Mouse (Mus musculus) CH12.LX (cell line): ENCODE results near the gene Hoxd13. TPM values are rescaled to one million over a fixed set of nuclear protein-coding genes. Genes with fewer than 3 reads are reported as not detected.

ENCODE experiments used
- DNase-seq: peaks from one replicate; pipeline ENCODE4 v3.0.0-alpha.2; 2013; ENCODE audit errors: extremely low read depth
- H3K27ac ChIP-seq: 2 replicates; pipeline ENCODE4 v1.5.1; 2012; ENCODE audit warnings: low read depth, mild to moderate bottlenecking, control low read depth, moderate library complexity; ENCODE audit not compliant: insufficient read depth
- H3K27me3 ChIP-seq: replicated peaks from 2 replicates; pipeline ENCODE3; 2012; ENCODE audit warnings: inconsistent platforms
- H3K36me3 ChIP-seq, 2 experiments: replicated peaks in 1 of 2; 2 replicates each; pipeline versions ENCODE3 to v1.6.1; 2012; ENCODE audit warnings: inconsistent platforms in 1 of 2, low read length in 1 of 2, mild to moderate bottlenecking in 1 of 2, mixed read lengths in 1 of 2, moderate library complexity in 1 of 2; ENCODE audit not compliant: control insufficient read depth in 1 of 2, insufficient read depth in 1 of 2
- H3K4me1 ChIP-seq, 2 experiments: 2 replicates each; pipeline ENCODE4 v1.6.1; 2012; ENCODE audit warnings: inconsistent platforms in 1 of 2, moderate library complexity in 1 of 2; ENCODE audit not compliant: insufficient read depth in 2 of 2, control insufficient read depth in 1 of 2
- H3K4me2 ChIP-seq: 2 replicates; pipeline ENCODE4 v1.6.1; 2012; ENCODE audit warnings: low read depth, mild to moderate bottlenecking, control low read depth; ENCODE audit not compliant: poor library complexity, insufficient read depth, severe bottlenecking
- H3K4me3 ChIP-seq, 3 experiments: fragments of 150-350 bp in 1 of 3; sonication (generic) in 1 of 3; replicated peaks in 1 of 3; 2 replicates each; pipeline versions ENCODE3 to v1.5.1; 2011 to 2012; ENCODE audit warnings: low read depth in 2 of 3, low read length in 2 of 3, mild to moderate bottlenecking in 2 of 3, moderate library complexity in 2 of 3, control low read depth in 1 of 3, improper control_type of control experiment in 1 of 3, inconsistent platforms in 1 of 3, mixed read lengths in 1 of 3; ENCODE audit not compliant: poor library complexity in 1 of 3
- H3K79me2 ChIP-seq: replicated peaks from 2 replicates; pipeline ENCODE4 v1.6.1; 2012; ENCODE audit warnings: mild to moderate bottlenecking, moderate library complexity; ENCODE audit not compliant: control insufficient read depth, poor library complexity, insufficient read depth, severe bottlenecking; ENCODE audit errors: extremely low read depth
- H3K9ac ChIP-seq: 2 replicates; pipeline ENCODE4 v1.6.1; 2012; ENCODE audit warnings: low read depth, mild to moderate bottlenecking, control low read depth, moderate library complexity; ENCODE audit not compliant: insufficient read depth
- H3K9me3 ChIP-seq: replicated peaks from 2 replicates; pipeline ENCODE3; 2012; ENCODE audit warnings: low read length, inconsistent platforms, mixed read lengths
- BHLHE40 ChIP-seq: IDR thresholded peaks from 2 replicates; pipeline ENCODE4 v1.6.1; 2011; ENCODE audit warnings: mild to moderate bottlenecking, low read depth, low read length, improper control_type of control experiment
- EP300 ChIP-seq: IDR thresholded peaks from 2 replicates; pipeline ENCODE4 v1.6.1; 2011; ENCODE audit warnings: low read length, improper control_type of control experiment
- ETS1 ChIP-seq: conservative IDR thresholded peaks from 2 replicates; pipeline ENCODE4 v1.6.1; 2012; ENCODE audit warnings: low read depth, mild to moderate bottlenecking, inconsistent platforms, low read length, improper control_type of control experiment, moderate library complexity
- IRF4 ChIP-seq: IDR thresholded peaks from 2 replicates; pipeline ENCODE4 v1.6.1; 2014; ENCODE audit warnings: low read depth, mild to moderate bottlenecking, inconsistent platforms, low read length, improper control_type of control experiment
- JUN ChIP-seq: IDR thresholded peaks from 2 replicates; pipeline ENCODE4 v1.6.1; 2011; ENCODE audit warnings: low read depth, mild to moderate bottlenecking, low read length, improper control_type of control experiment, moderate library complexity; ENCODE audit not compliant: insufficient read depth
- JUND ChIP-seq: conservative IDR thresholded peaks from 2 replicates; pipeline ENCODE4 v1.6.1; 2011; ENCODE audit warnings: low read depth, low read length, improper control_type of control experiment
- MEF2A ChIP-seq: IDR thresholded peaks from 2 replicates; pipeline ENCODE4 v1.6.1; 2014; ENCODE audit warnings: low read depth, mild to moderate bottlenecking, inconsistent platforms, low read length, improper control_type of control experiment, borderline replicate concordance
- MXI1 ChIP-seq: IDR thresholded peaks from 2 replicates; pipeline ENCODE4 v1.6.1; 2011; ENCODE audit warnings: mild to moderate bottlenecking, low read depth, low read length, improper control_type of control experiment
- NELFE ChIP-seq: IDR thresholded peaks from 2 replicates; pipeline ENCODE4 v1.6.1; 2011; ENCODE audit warnings: low read depth, low read length, improper control_type of control experiment
- NRF1 ChIP-seq: IDR thresholded peaks from 2 replicates; pipeline ENCODE4 v1.6.1; 2014; ENCODE audit warnings: low read depth, mild to moderate bottlenecking, inconsistent platforms, low read length, improper control_type of control experiment, moderate library complexity
- RCOR1 ChIP-seq: conservative IDR thresholded peaks from 2 replicates; pipeline ENCODE4 v1.6.1; 2012; ENCODE audit warnings: low read depth, mild to moderate bottlenecking, inconsistent platforms, low read length, improper control_type of control experiment
- TBP ChIP-seq: conservative IDR thresholded peaks from 2 replicates; pipeline ENCODE4 v1.6.1; 2011; ENCODE audit warnings: low read depth, low read length, improper control_type of control experiment
- TCF12 ChIP-seq: IDR thresholded peaks from 2 replicates; pipeline ENCODE4 v1.6.1; 2014; ENCODE audit warnings: low read depth, mild to moderate bottlenecking, inconsistent platforms, low read length, improper control_type of control experiment
- USF2 ChIP-seq: conservative IDR thresholded peaks from 2 replicates; pipeline ENCODE4 v1.6.1; 2011; ENCODE audit warnings: low read depth, low read length, improper control_type of control experiment
- ZC3H11A ChIP-seq: IDR thresholded peaks from 2 replicates; pipeline ENCODE4 v1.6.1; 2012; ENCODE audit warnings: low read depth, mild to moderate bottlenecking, inconsistent platforms, low read length, improper control_type of control experiment
- ZNF384 ChIP-seq: IDR thresholded peaks from 2 replicates; pipeline ENCODE4 v1.6.1; 2012; ENCODE audit warnings: low read depth, low read length, improper control_type of control experiment, inconsistent platforms
- dilution Hi-C: fragments of 300-500 bp; cut with MboI; formaldehyde crosslinking; loops from 2 replicates; pipeline ENCODE4 v1.14.3; 2020; ENCODE audit warnings: low sequenced_read_pairs; ENCODE audit not compliant: extremely low pct_unique_long_range_greater_than_20kb, extremely low pct_ligation_motif_present
- in situ Hi-C: fragments of 300-500 bp; cut with MboI; formaldehyde crosslinking; loops from 3 replicates; pipeline ENCODE4 v1.14.3; 2019; ENCODE audit warnings: low sequenced_read_pairs, low pct_ligation_motif_present, low pct_unique_long_range_greater_than_20kb, mixed read lengths
- polyA plus RNA-seq: library from polyadenylated mRNA; unstranded; fragments of >175 nt; gene quantifications from 2 replicates; pipeline ENCODE4 v1.2.1, GENCODE M21; 2012; ENCODE audit warnings: low read depth; ENCODE audit not compliant: insufficient read length
- total RNA-seq, 2 experiments: library from RNA; depleted of rRNA; stranded (reverse); fragments of 300-350 nt in 1 of 2; fragments of >200 nt in 1 of 2; gene quantifications; 2 replicates each; pipeline ENCODE4 v1.2.3; 2012 to 2014

Gene Hoxd13
- total and polyA plus RNA-seq, 3 experiments: not detected

- H3K4me2 ChIP-seq: no peak overlapping the region
- H3K4me1 ChIP-seq: no peaks in the 10 kb centered on the region
- in situ Hi-C loops: loop anchor here (25.0 kb wide), 1 partner anchor 630 kb away; no protein-coding TSS in a partner anchor
- peaks cover 27% of the 10 kb centered on the region for H3K9me3 ChIP-seq
- no peak for DNase-seq
- no peak overlapping the region for H3K4me3 ChIP-seq
- no peaks in the 10 kb centered on the region for H3K79me2 ChIP-seq
- dilution Hi-C loops: no loop called here
- H3K36me3 ChIP-seq: no peaks in the 10 kb centered on the region
- TF ChIP-seq JUN: no peak
- no peak for TF ChIP-seq ZNF384
- TF ChIP-seq USF2: no peak
- no peak for TF ChIP-seq JUND
- no peak for TF ChIP-seq ETS1
- TF ChIP-seq TBP: no peak
- TF ChIP-seq IRF4: no peak
- no peak for TF ChIP-seq RCOR1
- TF ChIP-seq NELFE: no peak
- no peak for TF ChIP-seq TCF12
- H3K27ac ChIP-seq: no peak overlapping the region
- no peaks in the 10 kb centered on the region for H3K27me3 ChIP-seq
- no peak overlapping the region for H3K9ac ChIP-seq
Observed at GRCm38 (mm10) chr2:74681594-74682531, 13.8 kb downstream of the Hoxd13 start.

- Histone ChIP-seq H3K9ac (no peak overlapping the region), H3K27ac (no peak overlapping the region), H3K27me3 (no peaks in the 10 kb centered on the region), H3K36me3 (no peaks in the 10 kb centered on the region), H3K4me3 (no peak overlapping the region), H3K9me3 (peaks cover 29% of the 10 kb centered on the region), H3K79me2 (no peaks in the 10 kb centered on the region), H3K4me1 (no peaks in the 10 kb centered on the region), H3K4me2 (no peak overlapping the region)
- no peak for DNase-seq
- dilution Hi-C loops (no loop called here), in situ Hi-C loops (loop anchor here (25.0 kb wide), 1 partner anchor 630 kb away; no protein-coding TSS in a partner anchor)
- no peak for TF ChIP-seq BHLHE40
- TF ChIP-seq MXI1: no peak
- no peak for TF ChIP-seq JUND
- TF ChIP-seq TBP: no peak
- TF ChIP-seq NRF1: no peak
- no peak for TF ChIP-seq USF2
- no peak for TF ChIP-seq MEF2A
- TF ChIP-seq EP300: no peak
- no peak for TF ChIP-seq RCOR1
- no peak for TF ChIP-seq ZC3H11A
- TF ChIP-seq JUN: no peak
Observed at GRCm38 (mm10) chr2:74682796-74683195, 14.7 kb downstream of the Hoxd13 start.
